Mouse (Mus musculus) intestine, embryonic 15.5 days (tissue): ENCODE results near the gene Cog3. TPM values are rescaled to one million over a fixed set of nuclear protein-coding genes. Genes with fewer than 3 reads are reported as not detected.

ENCODE experiments used
- ATAC-seq: fragments of 200-750 bp; cut with Nextera tagmentation; 2 replicates; pipeline ENCODE4 v1.8.0; 2017; ENCODE audit warnings: moderate TSS enrichment, moderate library complexity
- H3K27ac ChIP-seq: fragments of 300-500 bp; sonication (generic); 2 replicates; pipeline ENCODE4 v1.5.1; 2015; ENCODE audit warnings: mild to moderate bottlenecking, inconsistent platforms
- H3K27me3 ChIP-seq: fragments of 300-500 bp; sonication (generic); replicated peaks from 2 replicates; pipeline ENCODE4 v1.6.1; 2015; ENCODE audit warnings: inconsistent platforms
- H3K36me3 ChIP-seq: fragments of 300-500 bp; sonication (generic); 2 replicates; pipeline ENCODE4 v1.6.1; 2015; ENCODE audit warnings: inconsistent platforms
- H3K4me1 ChIP-seq: fragments of 300-500 bp; sonication (generic); replicated peaks from 2 replicates; pipeline ENCODE4 v1.6.1; 2015; ENCODE audit warnings: inconsistent platforms
- H3K4me2 ChIP-seq: fragments of 300-500 bp; sonication (generic); replicated peaks from 2 replicates; pipeline ENCODE4 v1.6.1; 2015; ENCODE audit warnings: mild to moderate bottlenecking, inconsistent platforms
- H3K4me3 ChIP-seq: fragments of 300-500 bp; sonication (generic); replicated peaks from 2 replicates; pipeline ENCODE4 v1.5.1; 2015; ENCODE audit warnings: inconsistent platforms
- H3K9ac ChIP-seq: fragments of 300-500 bp; sonication (generic); 2 replicates; pipeline ENCODE4 v1.6.1; 2015; ENCODE audit warnings: inconsistent platforms
- H3K9me3 ChIP-seq: fragments of 300-500 bp; sonication (generic); 2 replicates; pipeline ENCODE4 v1.6.1; 2016; ENCODE audit warnings: inconsistent platforms
- WGBS: fragments of 180-500 bp; shearing (Covaris S2); methylation state at CpG from one replicate; pipeline ENCODE4 v1.1.7; 2015; 5-methylcytosine and 5-hydroxymethylcytosine counted together
- polyA plus RNA-seq: library from polyadenylated mRNA; unstranded; fragments of >200 nt; fragmentation: Nextera tagmentation; extraction: Ambion mirVana; gene quantifications from 2 replicates; pipeline ENCODE4 v1.2.1, GENCODE M21; 2015

Cog3 gene
- polyA plus RNA-seq, 1 experiment from 2014 or later: 18.0 TPM

DNA sequence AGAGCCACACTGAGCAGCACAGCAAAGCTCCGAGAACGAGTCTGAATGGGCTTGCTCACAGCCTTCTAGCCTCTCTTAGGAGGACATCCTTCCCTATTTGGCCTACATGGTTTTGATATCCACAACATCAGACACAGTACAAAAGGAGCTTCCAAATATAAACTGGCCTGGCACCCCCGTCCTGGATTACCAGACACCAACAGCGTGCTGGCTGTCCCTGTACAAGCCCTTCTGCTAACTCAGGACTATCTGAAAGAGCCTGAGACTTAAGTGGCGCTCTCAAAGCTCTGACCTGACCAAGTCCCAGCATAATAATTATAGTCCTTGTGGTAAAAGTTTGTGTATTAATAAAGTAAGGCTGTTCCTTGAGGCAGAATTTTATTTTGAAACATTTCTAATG is 34.2 kb downstream of the Cog3 start:
- Histone ChIP-seq H3K27ac (no peak overlapping the region), H3K9ac (no peak overlapping the region), H3K36me3 (peaks cover 25% of the 10 kb centered on the region), H3K4me2 (no peak overlapping the region), H3K27me3 (no peaks in the 10 kb centered on the region), H3K4me1 (no peaks in the 10 kb centered on the region), H3K9me3 (no peaks in the 10 kb centered on the region), H3K4me3 (no peak overlapping the region)
- 93% methylated on average over 5 of the region's 5 CpGs for WGBS
- no peak for ATAC-seq

GRCm38 (mm10) chr14:75716410-75716809 is 37.9 kb downstream of the Cog3 start:
- Histone ChIP-seq H3K4me2 (no peak overlapping the region), H3K36me3 (peaks cover 36% of the 10 kb centered on the region), H3K9ac (no peak overlapping the region), H3K4me1 (no peaks in the 10 kb centered on the region), H3K27me3 (no peaks in the 10 kb centered on the region), H3K4me3 (no peak overlapping the region), H3K27ac (no peak overlapping the region), H3K9me3 (no peaks in the 10 kb centered on the region)
- 89% methylated on average over 4 of the region's 4 CpGs for WGBS
- no peak for ATAC-seq

- peaks cover 34% of the 10 kb centered on the region for H3K36me3 ChIP-seq
- no peaks in the 10 kb centered on the region for H3K27me3 ChIP-seq
- H3K9me3 ChIP-seq: no peaks in the 10 kb centered on the region
- no peak overlapping the region for H3K4me3 ChIP-seq
- no peak overlapping the region for H3K27ac ChIP-seq
- 80% methylated on average over 4 of the region's 4 CpGs for WGBS
- H3K4me2 ChIP-seq: no peak overlapping the region
- no peaks in the 10 kb centered on the region for H3K4me1 ChIP-seq
- no peak for ATAC-seq
- H3K9ac ChIP-seq: no peak overlapping the region
Observed at GRCm38 (mm10) chr14:75713661-75714060, 40.7 kb downstream of the Cog3 start.

GRCm38 (mm10) chr14:75712687-75713086 is 41.6 kb downstream of the Cog3 start:
- Histone ChIP-seq H3K27me3 (no peaks in the 10 kb centered on the region), H3K9ac (no peak overlapping the region), H3K4me1 (no peaks in the 10 kb centered on the region), H3K27ac (no peak overlapping the region), H3K4me3 (no peak overlapping the region), H3K36me3 (peaks cover 36% of the 10 kb centered on the region), H3K9me3 (no peaks in the 10 kb centered on the region), H3K4me2 (no peak overlapping the region)
- WGBS: 71% methylated on average over 5 of the region's 5 CpGs
- no peak for ATAC-seq

- Histone ChIP-seq H3K4me3 (no peak overlapping the region), H3K9ac (no peak overlapping the region), H3K27me3 (no peaks in the 10 kb centered on the region), H3K9me3 (no peaks in the 10 kb centered on the region), H3K36me3 (peaks cover 34% of the 10 kb centered on the region), H3K4me2 (no peak overlapping the region), H3K4me1 (no peaks in the 10 kb centered on the region), H3K27ac (no peak overlapping the region)
- ATAC-seq: no peak
- WGBS: 95% methylated on average over 3 of the region's 3 CpGs
Observed at GRCm38 (mm10) chr14:75711731-75712130, 42.6 kb downstream of the Cog3 start.

DNA sequence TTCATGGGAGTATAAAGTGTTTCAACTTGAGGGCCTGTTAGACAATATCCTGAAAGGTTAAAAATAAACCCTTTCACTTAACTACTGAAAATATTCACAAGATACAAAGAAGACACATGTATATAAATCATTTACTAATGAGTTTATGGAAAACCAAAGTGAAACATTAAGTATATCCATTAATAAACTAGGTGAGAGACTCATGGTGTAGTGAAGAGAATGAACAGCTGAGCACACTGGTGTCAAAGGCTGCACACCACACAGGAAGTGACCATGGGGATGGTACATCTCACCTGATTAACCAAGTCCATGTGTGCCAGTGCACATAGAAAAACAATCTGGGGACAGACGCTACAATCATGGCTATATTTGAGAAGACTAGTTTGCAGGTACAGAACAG is 45.3 kb downstream of the Cog3 start:
- H3K36me3 ChIP-seq: peaks cover 18% of the 10 kb centered on the region; the same call in 1 of the 2 replicates
- no peak overlapping the region for H3K4me2 ChIP-seq
- no peaks in the 10 kb centered on the region for H3K27me3 ChIP-seq
- H3K9me3 ChIP-seq: no peaks in the 10 kb centered on the region
- H3K9ac ChIP-seq: no peak overlapping the region
- no peaks in the 10 kb centered on the region for H3K4me1 ChIP-seq
- no peak overlapping the region for H3K27ac ChIP-seq
- no peak overlapping the region for H3K4me3 ChIP-seq
- no peak for ATAC-seq
- 84% methylated on average over 1 of the region's 1 CpGs for WGBS

GRCm38 (mm10) chr14:75707771-75708170 is 46.5 kb downstream of the Cog3 start:
- WGBS: 71% methylated on average over 7 of the region's 7 CpGs
- Histone ChIP-seq H3K27ac (no peak overlapping the region), H3K4me2 (no peak overlapping the region), H3K36me3 (peaks cover 21% of the 10 kb centered on the region), H3K9ac (no peak overlapping the region), H3K27me3 (no peaks in the 10 kb centered on the region), H3K9me3 (no peaks in the 10 kb centered on the region), H3K4me3 (no peak overlapping the region), H3K4me1 (no peaks in the 10 kb centered on the region)
- no peak for ATAC-seq

- no peak overlapping the region for H3K4me2 ChIP-seq
- no peak for ATAC-seq
- no peaks in the 10 kb centered on the region for H3K9me3 ChIP-seq
- no peak overlapping the region for H3K4me3 ChIP-seq
- H3K9ac ChIP-seq: no peak overlapping the region
- no peaks in the 10 kb centered on the region for H3K27me3 ChIP-seq
- peaks cover 18% of the 10 kb centered on the region for H3K36me3 ChIP-seq
- H3K4me1 ChIP-seq: no peaks in the 10 kb centered on the region
- H3K27ac ChIP-seq: no peak overlapping the region
- WGBS: 85% methylated on average over 4 of the region's 4 CpGs
Observed at GRCm38 (mm10) chr14:75706647-75707046, 47.7 kb downstream of the Cog3 start.

- no peak overlapping the region for H3K4me2 ChIP-seq
- H3K4me3 ChIP-seq: no peak overlapping the region
- H3K9me3 ChIP-seq: no peaks in the 10 kb centered on the region
- H3K4me1 ChIP-seq: no peaks in the 10 kb centered on the region
- no peak for ATAC-seq
- 80% methylated on average over 1 of the region's 1 CpGs for WGBS
- no peak overlapping the region for H3K27ac ChIP-seq
- H3K9ac ChIP-seq: no peak overlapping the region
- peaks cover 3% of the 10 kb centered on the region; the same call in 1 of the 2 replicates for H3K36me3 ChIP-seq
- H3K27me3 ChIP-seq: no peaks in the 10 kb centered on the region
Observed at GRCm38 (mm10) chr14:75697928-75698327, 56.4 kb downstream of the Cog3 start.

DNA sequence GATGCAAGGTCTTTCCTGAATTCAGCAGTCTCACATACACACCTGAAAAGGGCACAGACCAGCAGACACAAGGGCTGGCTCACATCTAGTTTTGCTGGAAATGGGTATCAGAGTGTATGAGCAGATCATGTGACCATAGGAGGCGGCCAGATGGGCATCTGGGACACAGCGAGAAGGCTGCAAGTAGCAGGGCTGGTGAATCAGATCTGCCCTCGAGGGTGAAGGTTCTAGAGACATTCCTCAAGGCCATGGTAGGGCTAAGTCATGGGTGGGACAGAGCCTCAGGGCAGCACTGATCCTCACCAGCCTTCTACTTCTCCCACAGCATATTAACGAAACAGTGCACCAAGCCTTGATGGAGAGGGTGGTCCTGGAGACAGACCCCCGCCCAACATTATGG is 58.2 kb downstream of the Cog3 start:
- no peak overlapping the region for H3K27ac ChIP-seq
- ATAC-seq: no peak
- H3K27me3 ChIP-seq: no peaks in the 10 kb centered on the region

DNA sequence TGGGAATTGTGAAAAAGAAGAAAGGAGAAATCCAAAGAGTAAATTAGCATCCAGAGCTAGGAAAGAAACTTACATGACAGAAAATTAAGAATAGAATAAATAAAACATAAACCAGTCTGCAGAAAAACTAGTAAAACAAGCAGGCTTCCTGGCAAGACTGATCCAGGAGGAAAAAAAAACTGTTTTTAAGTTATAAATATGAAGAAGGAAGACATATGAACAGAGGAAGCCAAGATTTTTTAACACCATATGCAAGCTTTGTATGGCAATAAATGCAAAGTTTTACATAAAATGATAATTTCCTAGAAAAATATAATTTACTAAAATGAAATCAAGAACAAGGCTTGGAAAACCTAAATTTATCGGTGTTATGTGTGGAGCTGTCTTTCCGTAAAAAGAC is 63.9 kb downstream of the Cog3 start:
- Histone ChIP-seq H3K36me3 (no peaks in the 10 kb centered on the region), H3K4me2 (no peak overlapping the region), H3K4me1 (no peaks in the 10 kb centered on the region), H3K9me3 (no peaks in the 10 kb centered on the region), H3K27me3 (no peaks in the 10 kb centered on the region), H3K4me3 (no peak overlapping the region), H3K9ac (no peak overlapping the region), H3K27ac (no peak overlapping the region)
- WGBS: 92% methylated on average over 2 of the region's 2 CpGs
- no peak for ATAC-seq

More for the DNA sequence above, 58.2 kb downstream of the Cog3 start:
- H3K9me3 ChIP-seq: no peaks in the 10 kb centered on the region
- no peaks in the 10 kb centered on the region for H3K4me1 ChIP-seq
- 74% methylated on average over 5 of the region's 5 CpGs for WGBS
- no peak overlapping the region for H3K4me2 ChIP-seq
- H3K9ac ChIP-seq: no peak overlapping the region
- no peak overlapping the region for H3K4me3 ChIP-seq
- peaks cover 1% of the 10 kb centered on the region; the same call in 1 of the 2 replicates for H3K36me3 ChIP-seq

DNA sequence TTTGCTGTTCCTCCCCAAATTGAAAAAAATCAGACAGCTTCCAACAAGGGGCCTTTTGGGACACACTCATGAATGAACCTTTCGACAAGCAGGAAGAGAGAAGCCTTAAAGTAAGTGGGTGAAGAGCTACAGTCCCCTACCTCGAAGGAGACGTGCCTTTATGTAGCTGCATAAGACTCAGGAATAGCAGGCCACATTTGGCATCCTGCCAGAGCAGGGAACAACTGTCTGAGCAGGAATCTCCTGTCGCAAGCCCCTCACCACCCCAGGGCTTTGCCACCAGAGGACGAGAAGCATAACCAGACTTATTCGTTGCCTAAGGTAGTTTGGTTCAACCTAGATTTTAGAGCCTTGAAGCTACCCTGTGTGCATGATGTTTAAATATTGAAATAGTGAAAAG is 78.0 kb downstream of the Cog3 start:
- no peaks in the 10 kb centered on the region for H3K9me3 ChIP-seq
- no peak overlapping the region for H3K27ac ChIP-seq
- no peaks in the 10 kb centered on the region for H3K36me3 ChIP-seq
- no peak overlapping the region for H3K4me2 ChIP-seq
- no peaks in the 10 kb centered on the region for H3K27me3 ChIP-seq
- ATAC-seq: no peak
- H3K4me1 ChIP-seq: no peaks in the 10 kb centered on the region
- 64% methylated on average over 6 of the region's 6 CpGs for WGBS
- no peak overlapping the region for H3K4me3 ChIP-seq
- no peak overlapping the region for H3K9ac ChIP-seq

GRCm38 (mm10) chr14:75669085-75669645 is 85.2 kb downstream of the Cog3 start:
- Histone ChIP-seq H3K4me3 (no peak overlapping the region), H3K4me1 (no peaks in the 10 kb centered on the region), H3K4me2 (no peak overlapping the region), H3K27me3 (no peaks in the 10 kb centered on the region), H3K27ac (no peak overlapping the region), H3K9ac (no peak overlapping the region), H3K9me3 (no peaks in the 10 kb centered on the region), H3K36me3 (no peaks in the 10 kb centered on the region)
- ATAC-seq: no peak
- WGBS: 58% methylated on average over 1 of the region's 1 CpGs
